Mouse (Mus musculus): ENCODE data around the gene Tmcc1.

DNA sequence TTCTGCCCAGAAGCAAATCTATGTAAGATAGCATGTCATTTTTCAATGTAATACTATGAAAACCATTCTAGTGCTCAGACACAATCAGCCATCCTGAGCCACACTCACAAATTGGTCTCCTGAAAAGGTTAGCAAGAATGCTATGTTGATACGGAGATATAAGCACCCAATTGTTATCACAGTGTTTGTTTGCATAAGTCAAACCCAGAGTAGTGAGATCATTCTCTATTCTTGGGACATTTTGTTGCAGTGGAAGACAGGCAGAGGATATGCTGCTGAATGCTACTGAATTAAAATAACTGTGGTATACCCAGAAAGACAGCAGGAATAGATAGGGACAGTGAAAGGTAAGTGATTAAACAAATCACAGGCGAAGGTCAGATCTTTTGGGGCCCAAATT lies 149.2 kb downstream of the Tmcc1 start:
- no peak for TF ChIP-seq POLR2A (IDR thresholded peaks at IDR 0.05; ENCODE audit: insufficient read depth, low read depth, low read length)
- TF ChIP-seq CTCF (IDR thresholded peaks at IDR 0.05; ENCODE audit: insufficient read depth, low read depth, low read length) = no peak
